Mouse (Mus musculus) cerebellum, adult 2 months (tissue): ENCODE measurements at regions not wholly inside any gene's neighbourhood (a gene's known extent, or its start where the extent isn't known, plus 50 kb on each side); places are given as distances from the start of the nearest gene placed in this dataset.

Experiments used
- DNase-seq, 2 experiments: peaks; one replicate each; pipeline ENCODE4 v3.0.0; 2021
- H3K27ac ChIP-seq: fragments of 200-500 bp; 2 replicates; pipeline ENCODE4 v1.5.1; 2012; ENCODE audit warnings: low read length, control low read depth, inconsistent platforms; ENCODE audit not compliant: insufficient read depth
- H3K27me3 ChIP-seq: fragments of 200-500 bp; 2 replicates; pipeline ENCODE4 v1.6.1; 2012; ENCODE audit warnings: inconsistent platforms, mild to moderate bottlenecking, low read length, moderate library complexity; ENCODE audit not compliant: control insufficient read depth, insufficient read depth
- H3K4me1 ChIP-seq: fragments of 200-500 bp; 2 replicates; pipeline ENCODE4 v1.6.1; 2011; ENCODE audit warnings: low read length; ENCODE audit not compliant: control insufficient read depth, insufficient read depth
- H3K4me3 ChIP-seq: fragments of 200-500 bp; replicated peaks from 2 replicates; pipeline ENCODE3; 2011; ENCODE audit warnings: mild to moderate bottlenecking, low read depth, low read length, control low read depth; ENCODE audit not compliant: insufficient read depth
- CTCF ChIP-seq: fragments of 200-500 bp; IDR thresholded peaks from 2 replicates; pipeline ENCODE4 v1.5.1; 2011; ENCODE audit warnings: low read depth, mild to moderate bottlenecking, control low read depth, low read length, moderate library complexity, borderline replicate concordance; ENCODE audit not compliant: insufficient read depth
- POLR2A ChIP-seq: fragments of 200-500 bp; IDR thresholded peaks from 2 replicates; pipeline ENCODE4 v1.6.1; 2011; ENCODE audit warnings: low read length, control low read depth, borderline replicate concordance; ENCODE audit not compliant: insufficient read depth
- WGBS: fragments of 180-500 bp; shearing (Covaris S2); methylation state at CpG from one replicate; pipeline ENCODE4 v1.1.7; 2018; 5-methylcytosine and 5-hydroxymethylcytosine counted together

DNA sequence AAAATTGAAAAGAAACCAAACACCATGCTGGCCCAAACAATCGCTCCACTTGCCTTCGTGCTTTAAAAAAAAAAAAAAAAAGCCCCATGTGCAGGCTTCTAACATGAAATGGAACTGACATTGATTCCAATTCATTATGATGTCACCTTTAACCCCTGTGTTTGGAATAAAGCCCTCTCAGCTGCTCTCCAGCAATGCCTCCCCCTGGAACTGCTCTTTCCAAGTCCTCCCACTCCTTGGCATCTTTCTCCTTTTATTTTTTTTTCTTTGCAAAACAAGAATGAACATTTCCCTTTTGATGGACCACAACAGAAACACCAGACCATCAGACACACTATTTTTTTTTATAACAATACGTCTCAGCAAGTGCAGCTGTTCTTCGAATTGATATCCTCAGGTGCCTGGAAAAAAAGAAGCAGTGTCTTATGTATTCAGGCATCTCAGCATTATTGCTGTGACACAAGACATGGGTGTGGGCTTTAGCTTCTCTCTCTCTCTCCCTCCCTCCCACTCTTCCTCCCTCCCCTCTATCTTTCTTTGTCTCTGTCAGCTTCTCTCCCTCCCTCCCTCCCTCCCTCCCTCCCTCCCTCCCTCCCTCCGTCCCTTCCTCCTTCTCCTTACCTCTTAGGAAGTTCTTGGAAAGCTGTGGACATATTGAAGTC is 152.3 kb upstream of the Pitrm1 start:
- no peak for DNase-seq
- TF ChIP-seq CTCF (no peak), POLR2A (no peak)
- H3K4me1 ChIP-seq, result no peaks in the 10 kb centered on the region
- no peaks in the 10 kb centered on the region for H3K27me3 ChIP-seq
- no peak overlapping the region for H3K4me3 ChIP-seq
- 15% methylated on average over 4 of the region's 5 CpGs for WGBS
- H3K27ac ChIP-seq, result no peak overlapping the region

DNA sequence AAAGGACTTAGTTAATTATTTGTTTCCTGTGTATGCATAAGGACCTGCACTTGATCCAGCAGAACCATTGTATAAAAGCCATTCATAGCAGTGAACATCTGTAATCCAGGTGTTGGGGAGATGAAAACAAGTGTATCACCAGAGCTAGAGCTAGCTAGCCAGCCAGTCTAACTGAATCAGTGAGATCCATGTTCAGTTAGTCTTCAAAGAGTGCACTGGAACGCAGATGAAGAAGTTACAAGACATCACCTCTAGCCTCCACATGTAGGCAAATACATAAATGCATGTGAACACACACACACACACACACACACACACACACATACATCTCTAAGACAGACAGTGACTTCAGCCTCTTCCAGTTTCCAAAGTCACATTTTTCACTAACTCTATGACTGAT is 150.3 kb upstream of the Pitrm1 start:
- Histone ChIP-seq H3K4me1 (no peaks in the 10 kb centered on the region), H3K4me3 (no peak overlapping the region), H3K27ac (no peak overlapping the region), H3K27me3 (no peaks in the 10 kb centered on the region)
- TF ChIP-seq CTCF (no peak), POLR2A (no peak)
- DNase-seq, result no peak
- WGBS, result 96% methylated on average over 1 of the region's 1 CpGs

DNA sequence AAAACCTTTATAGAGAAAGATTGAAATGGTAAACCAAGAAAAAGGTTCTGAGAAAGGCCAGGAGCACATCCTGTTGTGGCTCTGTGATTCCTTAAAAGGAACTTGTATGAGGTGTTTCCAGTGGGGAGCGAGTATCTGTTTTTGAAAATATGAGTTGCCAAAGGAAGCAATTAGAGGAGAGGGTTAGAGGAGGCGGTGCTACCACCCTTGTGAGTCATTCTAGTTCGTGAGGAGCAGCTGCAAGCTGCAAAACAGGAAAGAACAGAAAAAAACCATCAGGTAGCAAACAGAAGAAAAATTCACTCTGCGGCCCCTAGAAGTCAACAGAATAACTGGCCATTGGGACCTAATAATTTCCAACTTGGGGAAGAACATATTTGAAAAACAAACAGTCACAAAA is 116.1 kb upstream of the Pitrm1 start:
- TF ChIP-seq POLR2A (no peak), CTCF (no peak)
- WGBS, result 69% methylated on average over 4 of the region's 4 CpGs
- DNase-seq, result no peak

DNA sequence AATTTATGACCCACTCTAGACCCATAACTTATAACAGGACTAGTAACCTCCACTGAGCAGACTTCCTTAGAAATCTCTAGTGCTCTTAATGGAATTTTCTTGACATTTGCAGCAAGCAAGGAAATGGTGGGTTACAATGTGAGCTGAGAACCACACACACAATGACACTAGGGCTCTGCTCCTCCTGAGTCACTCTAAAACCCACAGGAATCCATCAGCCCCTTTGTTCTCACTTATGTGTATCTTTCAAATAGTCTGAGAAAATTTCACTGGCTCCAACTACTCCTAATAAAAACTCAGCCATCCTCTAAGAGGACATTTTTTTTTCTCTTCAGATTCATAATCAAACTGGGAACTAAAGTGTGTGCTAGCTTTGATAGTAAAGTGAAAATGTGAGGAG is 101.0 kb upstream of the Pitrm1 start:
- no peak for DNase-seq
- TF ChIP-seq CTCF (no peak), POLR2A (no peak)

More for the DNA sequence above, 116.1 kb upstream of the Pitrm1 start:
- no peaks in the 10 kb centered on the region for H3K4me1 ChIP-seq
- no peak overlapping the region for H3K27ac ChIP-seq
- no peak overlapping the region for H3K4me3 ChIP-seq
- no peaks in the 10 kb centered on the region for H3K27me3 ChIP-seq

DNA sequence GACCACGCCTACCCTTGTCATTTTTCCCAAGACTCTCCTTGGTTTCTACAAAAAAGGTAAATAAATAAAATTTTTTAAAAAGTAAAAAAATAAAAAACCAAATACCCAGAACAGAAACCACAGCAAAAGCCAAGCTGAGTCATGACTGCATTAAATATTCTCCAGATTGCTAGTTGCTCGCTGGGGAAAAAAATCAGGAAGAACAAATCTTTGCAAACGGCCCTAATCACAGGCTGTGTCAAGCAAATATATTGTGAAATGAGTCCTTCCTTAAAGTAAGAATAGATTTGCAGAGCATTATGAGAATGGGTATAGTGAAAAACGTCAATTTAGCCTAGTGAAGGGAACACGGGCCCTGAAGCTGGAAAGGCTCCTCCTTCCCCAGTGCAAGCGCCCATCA is 86.6 kb upstream of the Pitrm1 start:
- no peak overlapping the region for H3K27ac ChIP-seq
- DNase-seq, result no peak
- H3K27me3 ChIP-seq, result no peaks in the 10 kb centered on the region
- 87% methylated on average over 6 of the region's 6 CpGs for WGBS
- no peaks in the 10 kb centered on the region for H3K4me1 ChIP-seq
- TF ChIP-seq POLR2A, result no peak
- no peak for TF ChIP-seq CTCF
- no peak overlapping the region for H3K4me3 ChIP-seq

More for the DNA sequence above, 101.0 kb upstream of the Pitrm1 start:
- Histone ChIP-seq H3K27me3 (no peaks in the 10 kb centered on the region), H3K4me3 (no peak overlapping the region), H3K27ac (no peak overlapping the region), H3K4me1 (no peaks in the 10 kb centered on the region)

DNA sequence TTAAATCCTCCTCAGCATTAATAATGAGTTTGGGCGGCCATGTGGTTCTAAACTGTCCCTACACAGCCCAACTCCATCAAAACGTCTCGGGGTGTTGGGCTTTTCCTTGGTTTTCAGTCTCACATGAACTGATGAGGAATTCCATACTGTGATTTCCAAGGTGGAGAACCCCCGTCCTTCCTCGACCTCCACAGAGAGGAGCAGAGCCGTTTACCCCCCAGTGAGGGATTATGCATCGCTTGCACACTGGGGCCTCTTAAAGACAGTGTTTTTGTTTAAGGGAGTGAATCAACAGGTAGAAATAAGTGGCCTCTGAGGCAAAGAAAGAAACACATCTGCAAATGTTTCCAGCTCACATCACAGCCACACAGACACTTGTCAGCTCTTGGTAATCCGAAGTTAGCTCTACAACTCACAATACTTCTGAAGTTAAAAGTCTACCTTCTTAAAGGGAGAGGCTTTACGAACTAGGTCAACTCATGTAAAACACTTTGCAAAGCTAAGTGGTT is 82.0 kb upstream of the Pitrm1 start:
- TF ChIP-seq POLR2A, result no peak
- TF ChIP-seq CTCF, result no peak
- WGBS, result 37% methylated on average over 9 of the region's 9 CpGs
- no peak overlapping the region for H3K27ac ChIP-seq

DNA sequence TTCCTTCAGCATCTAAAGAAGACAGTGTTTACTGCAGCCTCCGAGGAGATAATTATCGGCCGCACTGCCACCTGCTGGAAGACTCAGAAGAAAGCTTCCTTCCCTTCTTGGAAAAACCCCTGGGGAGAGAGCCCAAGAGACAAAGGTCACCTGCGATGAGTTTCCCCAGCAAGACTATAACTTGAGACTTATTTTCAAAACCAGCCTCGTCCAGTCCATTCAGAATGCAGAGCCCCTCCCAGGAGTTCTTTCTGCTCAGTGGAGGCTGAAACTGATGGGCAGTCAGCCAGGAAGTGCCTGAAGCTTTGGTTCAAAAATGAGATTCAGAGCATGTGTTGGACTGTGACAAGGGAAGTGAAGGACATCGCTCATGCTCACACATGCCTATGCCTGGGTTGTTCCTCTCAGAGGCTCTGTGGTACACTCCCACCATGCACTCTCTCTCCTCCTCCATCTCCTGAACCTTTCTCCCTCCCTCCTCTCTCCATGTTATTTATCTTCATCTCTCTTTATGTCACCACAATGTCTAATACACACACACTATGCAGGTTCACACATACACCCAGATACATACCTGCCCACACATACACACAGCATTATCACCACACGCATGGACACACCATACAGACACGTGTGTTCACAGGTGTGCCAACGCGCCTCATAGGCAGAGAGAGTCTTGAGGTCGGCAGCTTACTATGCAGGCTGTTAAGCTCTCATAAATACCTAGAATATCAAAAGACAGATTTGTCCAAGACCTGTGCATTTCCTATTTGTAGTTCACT is 78.3 kb upstream of the Pitrm1 start:
- Histone ChIP-seq H3K4me1 (no peaks in the 10 kb centered on the region), H3K27me3 (no peaks in the 10 kb centered on the region), H3K4me3 (no peak overlapping the region), H3K27ac (no peak overlapping the region)
- WGBS, result 44% methylated on average over 11 of the region's 11 CpGs
- TF ChIP-seq POLR2A (no peak), CTCF (peak; percentile 29; the same call in 1 of the 2 replicates)
- peak; percentile 20 to 28 for DNase-seq

More for the DNA sequence above, 82.0 kb upstream of the Pitrm1 start:
- no peaks in the 10 kb centered on the region for H3K27me3 ChIP-seq
- H3K4me3 ChIP-seq, result no peak overlapping the region
- no peaks in the 10 kb centered on the region for H3K4me1 ChIP-seq
- no peak for DNase-seq

DNA sequence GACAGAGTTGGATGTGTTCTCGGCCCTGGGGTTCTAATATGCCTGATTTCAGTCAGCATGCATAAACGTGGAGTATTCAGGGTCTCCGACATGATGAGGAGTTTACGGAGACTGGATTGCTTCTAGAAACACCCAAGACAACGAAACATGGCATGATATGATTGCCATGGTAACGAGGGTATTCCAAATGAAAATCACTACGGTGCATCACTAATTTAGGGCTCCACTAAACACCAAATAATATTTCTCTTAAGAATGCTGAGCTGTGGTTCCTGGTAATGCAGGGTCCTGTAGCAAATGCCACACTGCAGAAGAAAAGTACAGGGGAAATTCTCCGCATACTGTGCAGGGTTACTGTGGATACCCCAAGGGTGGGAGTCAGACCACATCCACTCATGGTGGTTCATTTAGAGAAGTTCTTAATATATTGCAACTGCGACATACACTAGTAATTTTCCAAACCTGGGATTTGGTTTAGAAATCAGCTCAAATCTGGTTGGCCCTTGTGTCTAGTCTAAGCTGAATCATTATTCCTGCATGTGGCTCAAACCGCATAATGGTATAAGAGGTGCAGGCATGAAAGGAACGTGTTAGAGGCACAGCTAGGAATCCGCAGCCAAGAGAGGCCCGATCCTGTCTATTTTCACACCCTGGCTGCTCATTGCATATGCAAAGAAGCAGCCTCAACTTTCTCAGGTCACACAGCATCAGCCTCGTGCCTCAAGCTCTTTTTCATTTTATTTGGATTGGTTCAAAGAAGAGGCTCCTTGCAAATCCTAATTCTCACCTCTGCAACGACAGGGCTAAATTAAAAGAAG is 77.5 kb upstream of the Pitrm1 start:
- WGBS, result 71% methylated on average over 15 of the region's 15 CpGs
- TF ChIP-seq CTCF (no peak), POLR2A (no peak)
- DNase-seq, result no peak
- no peak overlapping the region for H3K4me3 ChIP-seq
- H3K27me3 ChIP-seq, result no peaks in the 10 kb centered on the region
- H3K27ac ChIP-seq, result no peak overlapping the region
- H3K4me1 ChIP-seq, result no peaks in the 10 kb centered on the region
